Mouse (Mus musculus): ENCODE measurements around the gene Uox.

Gene Uox

GRCm38 (mm10) chr3:146628227-146628982 is 58.2 kb downstream of the Uox start:
- DNase-seq, result no peak

DNA sequence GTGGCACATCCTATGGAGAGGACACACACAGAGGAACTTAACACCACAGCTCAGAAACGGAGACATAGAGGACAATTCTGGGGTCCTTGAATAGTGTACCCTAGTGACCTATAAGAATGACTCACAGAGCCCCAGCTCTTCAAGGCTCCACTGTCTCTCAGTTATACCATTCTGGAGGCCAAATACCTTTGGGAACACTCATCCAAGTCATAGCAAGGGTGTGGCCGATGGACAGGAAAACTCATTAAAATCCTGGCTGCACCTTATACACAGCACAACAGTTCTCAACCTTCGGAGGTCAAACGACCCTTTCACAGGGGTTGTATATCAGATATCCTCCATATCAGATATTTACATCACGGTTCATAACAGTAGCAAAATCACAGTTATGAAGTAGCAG is 62.3 kb downstream of the Uox start:
- no peak for DNase-seq

GRCm38 (mm10) chr3:146641818-146642427 is 71.7 kb downstream of the Uox start:
- no peak for DNase-seq

- DNase-seq, result no peak
Measured at GRCm38 (mm10) chr3:146649311-146649894, 79.2 kb downstream of the Uox start.

- no peak for DNase-seq
Measured at GRCm38 (mm10) chr3:146650716-146651115, 80.5 kb downstream of the Uox start.

GRCm38 (mm10) chr3:146651217-146651616 is 81.0 kb downstream of the Uox start, which contains the start of gene 4930503B20Rik:
Gene 4930503B20Rik (minus strand): TSS chr3:146651317.
- no peak for DNase-seq

- DNase-seq, result no peak
Measured at GRCm38 (mm10) chr3:146652431-146652830, 82.2 kb downstream of the Uox start.

- DNase-seq, result no peak
Measured at GRCm38 (mm10) chr3:146653692-146654091, 83.5 kb downstream of the Uox start.

DNA sequence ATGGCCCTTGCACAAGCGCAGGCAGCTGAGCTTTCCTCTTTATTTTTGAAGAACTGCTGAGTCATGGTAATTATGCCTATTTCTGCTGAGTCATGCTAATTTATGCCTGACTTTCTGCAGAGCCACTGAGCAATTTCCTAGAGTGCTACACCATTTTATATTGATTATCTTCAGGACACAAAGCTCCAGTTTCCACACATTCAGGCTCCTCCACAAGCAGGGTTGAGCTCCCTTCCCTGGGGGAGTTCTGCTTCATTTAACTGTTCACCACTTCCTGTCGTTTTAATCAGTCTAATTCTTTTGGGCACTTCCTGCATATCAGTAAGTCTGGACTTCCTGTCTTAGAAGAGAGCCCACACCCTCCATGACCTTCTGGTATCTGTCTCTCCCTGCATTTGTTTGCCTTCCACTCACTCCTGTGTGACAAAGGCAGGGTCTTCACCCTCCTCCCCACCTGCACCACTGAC is 84.9 kb downstream of the Uox start:
- peak; percentile 1 to 3 for DNase-seq

GRCm38 (mm10) chr3:146657433-146657832 is 87.2 kb downstream of the Uox start:
- no peak for DNase-seq

DNA sequence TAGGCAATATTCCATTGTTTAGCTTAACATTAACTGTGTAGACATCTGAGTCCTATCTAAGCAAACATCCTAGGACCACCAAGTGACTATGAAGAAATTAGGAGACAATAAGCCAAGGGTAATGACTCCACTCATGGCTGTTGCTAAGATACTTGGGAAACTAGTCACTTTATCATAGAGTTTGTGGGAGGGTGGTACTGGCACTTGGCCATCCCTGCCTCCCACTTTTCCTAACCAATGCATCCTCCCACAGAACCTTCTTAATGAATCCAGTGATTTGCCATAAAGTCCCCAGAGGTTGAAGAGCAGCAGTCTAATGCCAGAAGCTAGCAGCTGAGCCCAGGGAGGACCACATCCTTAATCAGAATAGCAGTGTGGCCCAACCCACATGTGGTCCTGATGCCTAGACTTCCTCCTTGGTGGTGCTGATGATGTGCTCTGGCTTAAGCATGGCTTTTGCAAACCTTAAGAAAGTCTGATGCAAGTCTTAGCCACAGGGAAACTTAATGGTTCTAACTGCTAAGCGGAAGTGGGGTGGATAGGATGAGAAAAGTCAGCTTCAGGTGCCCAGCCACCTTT is 87.9 kb downstream of the Uox start:
- no peak for DNase-seq

DNA sequence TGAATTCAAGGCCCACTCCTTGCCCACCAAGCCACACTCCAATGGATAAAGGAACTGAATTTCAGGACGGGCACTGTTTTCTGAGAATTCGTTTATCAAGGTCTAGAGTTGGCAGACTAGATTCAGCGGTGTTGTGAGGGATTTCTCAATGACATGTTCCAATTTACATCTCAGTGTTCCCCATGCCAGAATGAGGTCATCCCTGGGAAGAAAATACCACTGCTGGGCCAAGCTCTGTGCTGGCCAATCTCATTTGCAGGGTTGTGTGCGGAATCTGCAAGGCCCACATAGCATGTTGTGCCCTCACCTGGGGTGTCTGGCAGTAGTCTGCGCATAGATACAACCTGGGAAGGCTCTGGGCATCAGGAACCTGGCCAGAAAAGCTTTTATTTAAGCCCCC is 89.1 kb downstream of the Uox start:
- DNase-seq, result no peak

- no peak for DNase-seq
Measured at GRCm38 (mm10) chr3:146661001-146661400, 90.8 kb downstream of the Uox start.

DNA sequence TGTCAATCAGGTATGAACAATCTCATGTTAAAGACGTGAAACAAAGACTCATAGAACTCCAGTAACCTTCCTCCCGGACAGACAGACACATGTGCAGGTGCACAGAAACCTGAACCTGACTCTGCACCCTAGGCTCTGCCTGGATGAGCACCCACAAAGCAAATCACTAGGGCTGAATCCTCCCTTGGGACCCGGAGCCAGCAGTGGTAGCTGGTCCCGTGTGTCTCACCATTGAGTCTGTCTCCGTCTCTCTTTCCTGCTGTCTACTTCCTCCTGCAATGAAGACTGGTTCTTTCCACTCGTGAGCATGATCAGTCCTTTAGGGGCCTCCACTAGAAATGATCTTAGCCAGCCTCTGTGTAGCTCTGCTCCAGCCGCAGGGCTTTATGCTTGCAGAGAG is 91.7 kb downstream of the Uox start:
- no peak for DNase-seq

DNA sequence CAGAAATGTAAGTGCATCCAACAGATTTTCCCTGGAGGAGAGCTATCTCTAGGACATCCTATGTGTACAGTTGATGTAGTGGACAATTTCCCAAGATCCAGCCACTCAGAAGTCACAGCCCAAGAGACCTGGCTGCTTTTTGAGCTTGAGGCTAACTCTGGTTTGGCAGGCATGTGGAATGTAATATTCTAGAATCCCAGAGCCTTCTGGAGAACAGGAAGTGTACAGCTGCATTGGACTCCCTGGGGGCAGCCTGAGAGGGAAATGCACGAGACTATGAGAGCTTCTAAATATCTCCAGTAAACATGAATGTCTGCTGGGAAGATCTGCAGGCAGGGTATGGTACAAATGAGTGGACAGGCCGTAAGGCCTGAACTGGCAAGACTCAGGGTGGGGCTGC is 100.9 kb downstream of the Uox start:
- DNase-seq, result no peak

- no peak for DNase-seq
Measured at GRCm38 (mm10) chr3:146675101-146675500, 104.9 kb downstream of the Uox start.

DNA sequence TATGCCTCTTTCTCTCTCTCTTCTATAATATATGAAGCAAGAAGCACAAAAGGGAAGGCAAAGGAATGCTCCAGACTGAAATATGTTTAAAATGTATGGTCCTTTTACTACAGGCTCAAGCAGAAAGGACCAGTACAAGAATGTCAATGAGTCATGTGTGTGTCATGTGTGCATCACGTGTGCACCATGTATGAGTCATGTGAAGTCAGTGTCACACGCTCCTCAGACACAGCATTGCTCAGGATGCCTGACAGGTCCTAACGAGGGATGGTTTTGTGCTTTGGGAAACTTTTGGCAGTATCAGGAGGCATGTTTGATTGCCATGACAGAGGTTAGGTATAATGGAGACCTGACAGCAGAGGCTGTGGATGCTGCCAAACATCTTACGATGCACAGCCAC is 106.0 kb downstream of the Uox start:
- DNase-seq, result no peak

DNA sequence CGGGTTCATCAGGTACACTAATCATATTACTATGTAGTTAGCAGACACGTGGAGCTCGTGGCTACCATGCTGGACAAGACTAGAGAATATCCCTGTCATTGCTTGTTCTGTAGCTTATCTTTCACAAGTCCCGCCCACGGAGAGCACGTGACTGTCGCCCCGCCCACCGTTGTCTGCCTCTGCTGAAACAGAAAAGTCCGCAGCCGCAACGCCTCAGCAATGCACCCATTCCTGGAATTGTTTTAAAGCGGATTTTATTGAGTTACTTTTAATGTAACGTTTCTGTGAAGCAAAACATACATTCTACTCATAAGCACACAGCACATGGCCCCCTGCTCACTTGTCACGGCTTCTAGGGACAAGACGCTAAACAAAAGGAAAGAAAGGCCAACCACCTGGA is 109.4 kb downstream of the Uox start:
- no peak for DNase-seq

DNA sequence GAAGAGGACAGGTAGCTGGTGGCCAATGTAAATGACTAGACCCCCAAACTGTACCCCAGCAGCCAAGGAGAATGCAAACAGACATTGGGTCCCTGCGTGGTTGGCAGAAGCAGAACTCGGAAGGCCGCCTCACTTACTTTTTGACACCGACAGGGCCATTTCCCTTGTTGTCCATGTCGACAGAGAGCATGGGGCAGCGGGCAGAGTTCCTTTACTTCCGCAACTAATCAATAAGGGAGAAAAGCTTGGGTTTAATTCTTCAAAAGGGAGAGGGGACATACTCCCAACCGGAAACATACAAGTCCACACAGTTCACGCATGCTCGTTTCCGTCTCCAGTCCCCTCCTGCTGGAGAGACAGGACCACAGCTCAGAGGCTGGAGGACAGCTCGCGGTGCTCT is 110.4 kb downstream of the Uox start:
- no peak for DNase-seq

GRCm38 (mm10) chr3:146681696-146682095 is 111.5 kb downstream of the Uox start:
- no peak for DNase-seq

All from B cell, adult 2 months (primary cell).